Mouse (Mus musculus) limb, embryonic 15.5 days (tissue): ENCODE results near the gene Egf. TPM values are rescaled to one million over a fixed set of nuclear protein-coding genes. Genes with fewer than 3 reads are reported as not detected.

ENCODE experiments used
- microRNA-seq: library from miRNA; unstranded; fragments of <30 nt; microRNA quantifications from one replicate; pipeline ENCODE4, GENCODE M21; 2016
- polyA plus RNA-seq: library from polyadenylated mRNA; unstranded; fragments of >200 nt; fragmentation: Nextera tagmentation; extraction: Ambion mirVana; gene quantifications from 2 replicates; pipeline ENCODE4 v1.2.1, GENCODE M21; 2015

Egf gene
- polyA plus RNA-seq, 1 experiment from 2014 or later = 1.9 TPM

Small RNA genes lying within 50 kb of the gene (microRNA-seq; reads per million reads assigned to microRNA genes)
- not detected for gene Gm24515

Other genes with a start within 250 kb of the Egf start
- gene Elovl6, start 223.0 kb downstream of the Egf start, polyA plus RNA-seq = 23.3 and 32.0 TPM in 2 replicates
- gene Lrit3, start 48.7 kb upstream of the Egf start, polyA plus RNA-seq = not detected in 2 replicates
- gene Rrh, start 67.3 kb upstream of the Egf start, polyA plus RNA-seq = 0.27 TPM in 1 of 2 replicates, not detected in the other
- 66.7 and 72.5 TPM in 2 replicates for gene Gar1, start 76.1 kb upstream of the Egf start, polyA plus RNA-seq
- gene Cfi, start 80.6 kb upstream of the Egf start, polyA plus RNA-seq = 0.72 TPM in 1 of 2 replicates, not detected in the other
- 28.1 and 29.8 TPM in 2 replicates for gene Pla2g12a, start 123.3 kb upstream of the Egf start, polyA plus RNA-seq
- 54.2 and 58.2 TPM in 2 replicates for gene Casp6, start 146.1 kb upstream of the Egf start, polyA plus RNA-seq
- gene Mcub, start 214.9 kb upstream of the Egf start, polyA plus RNA-seq = 7.3 and 9.3 TPM in 2 replicates